Mouse (Mus musculus): ENCODE data around the gene Pld2. TPM values are rescaled to one million over a fixed set of nuclear protein-coding genes. Genes with fewer than 3 reads are reported as not detected.
"Not testable (repeated sequence)": the region's sequence is repeated elsewhere in the genome, so short reads cannot be mapped to it uniquely, and the experiment has no call there.

Pld2 gene
- polyA plus RNA-seq, 1 experiment, result 13.9 TPM

- H3K4me1 ChIP-seq (ENCODE audit: control insufficient read depth, insufficient read depth, insufficient read length), result no peaks in the 10 kb centered on the region
- no peak within 1 kb of the TSS for H3K4me3 ChIP-seq (ENCODE audit: extremely low read depth, insufficient read depth, insufficient read length)
- TF ChIP-seq CTCF (IDR thresholded peaks at IDR 0.05; ENCODE audit: extremely low read depth, insufficient read depth, insufficient read length, insufficient replicate concordance) (no peak), POLR2A (IDR thresholded peaks at IDR 0.05; ENCODE audit: low read depth, low read length) (no peak)
- no peaks in the 10 kb centered on the region for H3K27me3 ChIP-seq (ENCODE audit: control insufficient read depth, insufficient read depth, low read length)
- no peaks in the 10 kb centered on the region for H3K36me3 ChIP-seq (ENCODE audit: control insufficient read depth, insufficient read depth, low read length)
- no peak within 1 kb of the TSS for H3K27ac ChIP-seq (ENCODE audit: insufficient read depth, low read length)
- no peak for DNase-seq (ENCODE audit: low read depth in 1 of 2, low spot score in 2 of 2)
- WGBS, result 88% methylated on average over 7 of the region's 7 CpGs
Measured at GRCm38 (mm10) chr11:70514288-70514687, 25.6 kb upstream of the Pld2 start, which contains the start of gene Vmo1. TSS of gene Vmo1 (minus strand) at chr11:70514616.

GRCm38 (mm10) chr11:70516352-70516751, 23.5 kb upstream of the Pld2 start:
- Histone ChIP-seq H3K36me3 (ENCODE audit: control insufficient read depth, insufficient read depth, low read length) (no peaks in the 10 kb centered on the region), H3K4me1 (ENCODE audit: control insufficient read depth, insufficient read depth, insufficient read length) (no peaks in the 10 kb centered on the region), H3K4me3 (ENCODE audit: extremely low read depth, insufficient read depth, insufficient read length) (no peak overlapping the region), H3K27ac (ENCODE audit: insufficient read depth, low read length) (no peak overlapping the region), H3K27me3 (ENCODE audit: control insufficient read depth, insufficient read depth, low read length) (no peaks in the 10 kb centered on the region)
- TF ChIP-seq POLR2A (IDR thresholded peaks at IDR 0.05; ENCODE audit: low read depth, low read length) (no peak), CTCF (IDR thresholded peaks at IDR 0.05; ENCODE audit: extremely low read depth, insufficient read depth, insufficient read length, insufficient replicate concordance) (0 out of 2 replicates have a peak, but pooled peaks have one; percentile 14)
- DNase-seq (ENCODE audit: low read depth in 1 of 2, low spot score in 2 of 2), result peak in 1 of 2 experiments; percentile 38
- 40% methylated on average over 2 of the region's 2 CpGs for WGBS

GRCm38 (mm10) chr11:70518436-70518835, 21.4 kb upstream of the Pld2 start:
- Histone ChIP-seq H3K27ac (ENCODE audit: insufficient read depth, low read length) (no peak overlapping the region), H3K27me3 (ENCODE audit: control insufficient read depth, insufficient read depth, low read length) (no peaks in the 10 kb centered on the region), H3K4me3 (ENCODE audit: extremely low read depth, insufficient read depth, insufficient read length) (no peak overlapping the region), H3K36me3 (ENCODE audit: control insufficient read depth, insufficient read depth, low read length) (no peaks in the 10 kb centered on the region), H3K4me1 (ENCODE audit: control insufficient read depth, insufficient read depth, insufficient read length) (no peaks in the 10 kb centered on the region)
- no peak for DNase-seq (ENCODE audit: low read depth in 1 of 2, low spot score in 2 of 2)
- 77% methylated on average over 1 of the region's 1 CpGs for WGBS
- TF ChIP-seq CTCF (IDR thresholded peaks at IDR 0.05; ENCODE audit: extremely low read depth, insufficient read depth, insufficient read length, insufficient replicate concordance) (no peak), POLR2A (IDR thresholded peaks at IDR 0.05; ENCODE audit: low read depth, low read length) (no peak)

GRCm38 (mm10) chr11:70518923-70519322, 20.9 kb upstream of the Pld2 start, which contains the start of gene Gltpd2:
TSS of gene Gltpd2 (plus strand) at chr11:70519196.
- Histone ChIP-seq H3K36me3 (ENCODE audit: control insufficient read depth, insufficient read depth, low read length) (no peaks in the 10 kb centered on the region), H3K4me3 (ENCODE audit: extremely low read depth, insufficient read depth, insufficient read length) (no peak within 1 kb of the TSS), H3K4me1 (ENCODE audit: control insufficient read depth, insufficient read depth, insufficient read length) (no peaks in the 10 kb centered on the region), H3K27ac (ENCODE audit: insufficient read depth, low read length) (no peak within 1 kb of the TSS), H3K27me3 (ENCODE audit: control insufficient read depth, insufficient read depth, low read length) (no peaks in the 10 kb centered on the region)
- TF ChIP-seq POLR2A (IDR thresholded peaks at IDR 0.05; ENCODE audit: low read depth, low read length), result no peak
- no peak for TF ChIP-seq CTCF (IDR thresholded peaks at IDR 0.05; ENCODE audit: extremely low read depth, insufficient read depth, insufficient read length, insufficient replicate concordance)
- DNase-seq (ENCODE audit: low read depth in 1 of 2, low spot score in 2 of 2), result no peak
- WGBS, result 89% methylated on average over 10 of the region's 10 CpGs

GRCm38 (mm10) chr11:70520178-70520769, 19.6 kb upstream of the Pld2 start:
- DNase-seq (ENCODE audit: low read depth in 1 of 2, low spot score in 2 of 2), result no peak

GRCm38 (mm10) chr11:70523306-70523989, 16.4 kb upstream of the Pld2 start:
- H3K36me3 ChIP-seq (ENCODE audit: control insufficient read depth, insufficient read depth, low read length), result peaks cover 17% of the 10 kb centered on the region
- not testable (repeated sequence) for H3K27me3 ChIP-seq (ENCODE audit: control insufficient read depth, insufficient read depth, low read length); H3K4me3 ChIP-seq (ENCODE audit: extremely low read depth, insufficient read depth, insufficient read length); H3K4me1 ChIP-seq (ENCODE audit: control insufficient read depth, insufficient read depth, insufficient read length); DNase-seq (ENCODE audit: low read depth in 1 of 2, low spot score in 2 of 2); H3K27ac ChIP-seq (ENCODE audit: insufficient read depth, low read length)
- WGBS, result 93% methylated on average over 8 of the region's 8 CpGs

More at GRCm38 (mm10) chr11:70520178-70520769, 19.6 kb upstream of the Pld2 start:
- no peaks in the 10 kb centered on the region for H3K4me1 ChIP-seq (ENCODE audit: control insufficient read depth, insufficient read depth, insufficient read length)
- 0 out of 2 replicates have a peak overlapping the region, but pooled peaks have one; percentile 17 for H3K27ac ChIP-seq (ENCODE audit: insufficient read depth, low read length)
- H3K27me3 ChIP-seq (ENCODE audit: control insufficient read depth, insufficient read depth, low read length), result no peaks in the 10 kb centered on the region
- no peak for TF ChIP-seq CTCF (IDR thresholded peaks at IDR 0.05; ENCODE audit: extremely low read depth, insufficient read depth, insufficient read length, insufficient replicate concordance)
- TF ChIP-seq POLR2A (IDR thresholded peaks at IDR 0.05; ENCODE audit: low read depth, low read length), result no peak
- H3K36me3 ChIP-seq (ENCODE audit: control insufficient read depth, insufficient read depth, low read length), result no peaks in the 10 kb centered on the region
- H3K4me3 ChIP-seq (ENCODE audit: extremely low read depth, insufficient read depth, insufficient read length), result no peak overlapping the region
- 82% methylated on average over 41 of the region's 41 CpGs for WGBS

GRCm38 (mm10) chr11:70524782-70525181, 15.1 kb upstream of the Pld2 start:
- H3K4me3 ChIP-seq (ENCODE audit: extremely low read depth, insufficient read depth, insufficient read length), result peak overlapping the region; percentile 17; the same call in 1 of the 2 replicates
- no peaks in the 10 kb centered on the region for H3K27me3 ChIP-seq (ENCODE audit: control insufficient read depth, insufficient read depth, low read length)
- no peak overlapping the region for H3K27ac ChIP-seq (ENCODE audit: insufficient read depth, low read length)
- WGBS, result 5% methylated on average over 8 of the region's 8 CpGs
- no peak for DNase-seq (ENCODE audit: low read depth in 1 of 2, low spot score in 2 of 2)
- H3K4me1 ChIP-seq (ENCODE audit: control insufficient read depth, insufficient read depth, insufficient read length), result no peaks in the 10 kb centered on the region
- peaks cover 17% of the 10 kb centered on the region for H3K36me3 ChIP-seq (ENCODE audit: control insufficient read depth, insufficient read depth, low read length)
- TF ChIP-seq CTCF (IDR thresholded peaks at IDR 0.05; ENCODE audit: extremely low read depth, insufficient read depth, insufficient read length, insufficient replicate concordance), result no peak
- TF ChIP-seq POLR2A (IDR thresholded peaks at IDR 0.05; ENCODE audit: low read depth, low read length), result no peak
